Mouse (Mus musculus): Measurements from ENCODE around the gene Abcg2. TPM values are rescaled to one million over a fixed set of nuclear protein-coding genes. Genes with fewer than 3 reads are reported as not detected.
A peak's percentile ranks its signal among the peaks of the same experiment; 100 is the strongest.

The Abcg2 gene
- polyA plus RNA-seq, 1 experiment from 2014 or later = 87.1 TPM

GRCm38 (mm10) chr6:58710369-58710768, 126.0 kb downstream of the Abcg2 start:
- H3K4me1 ChIP-seq (replicated peaks) = no peaks in the 10 kb centered on the region
- H3K36me3 ChIP-seq = no peaks in the 10 kb centered on the region
- no peak overlapping the region for H3K27ac ChIP-seq
- no peak overlapping the region for H3K9ac ChIP-seq
- H3K4me3 ChIP-seq (replicated peaks) = no peak overlapping the region
- H3K27me3 ChIP-seq (replicated peaks) = no peaks in the 10 kb centered on the region
- ATAC-seq = no peak
- no peaks in the 10 kb centered on the region for H3K9me3 ChIP-seq
- 74% methylated on average over 1 of the region's 1 CpGs for WGBS
- H3K4me2 ChIP-seq (replicated peaks) = no peak overlapping the region

GRCm38 (mm10) chr6:58711909-58712308, 127.6 kb downstream of the Abcg2 start:
- Histone ChIP-seq H3K36me3 (no peaks in the 10 kb centered on the region), H3K9me3 (no peaks in the 10 kb centered on the region), H3K9ac (no peak overlapping the region), H3K27ac (no peak overlapping the region), H3K27me3 (replicated peaks) (no peaks in the 10 kb centered on the region), H3K4me3 (replicated peaks) (no peak overlapping the region), H3K4me1 (replicated peaks) (no peaks in the 10 kb centered on the region), H3K4me2 (replicated peaks) (no peak overlapping the region)
- peak; percentile 71 for ATAC-seq
- WGBS = 35% methylated on average over 2 of the region's 2 CpGs

GRCm38 (mm10) chr6:58733851-58734250, 149.5 kb downstream of the Abcg2 start:
- Histone ChIP-seq H3K9ac (no peak overlapping the region), H3K27ac (no peak overlapping the region), H3K4me1 (replicated peaks) (no peaks in the 10 kb centered on the region), H3K36me3 (no peaks in the 10 kb centered on the region), H3K9me3 (no peaks in the 10 kb centered on the region), H3K4me3 (replicated peaks) (no peak overlapping the region), H3K4me2 (replicated peaks) (no peak overlapping the region), H3K27me3 (replicated peaks) (no peaks in the 10 kb centered on the region)
- ATAC-seq = no peak
- WGBS = 81% methylated on average over 2 of the region's 2 CpGs

GRCm38 (mm10) chr6:58735090-58735489, 150.8 kb downstream of the Abcg2 start:
- ATAC-seq = no peak
- WGBS = 73% methylated on average over 1 of the region's 1 CpGs
- Histone ChIP-seq H3K27me3 (replicated peaks) (no peaks in the 10 kb centered on the region), H3K4me2 (replicated peaks) (no peak overlapping the region), H3K36me3 (no peaks in the 10 kb centered on the region), H3K4me1 (replicated peaks) (no peaks in the 10 kb centered on the region), H3K27ac (no peak overlapping the region), H3K9me3 (no peaks in the 10 kb centered on the region), H3K9ac (no peak overlapping the region), H3K4me3 (replicated peaks) (no peak overlapping the region)

Other genes starting within 250 kb of the Abcg2 start
- gene Vmn1r30, start 141.1 kb upstream of the Abcg2 start, polyA plus RNA-seq (2015; fragmentation: Nextera tagmentation; extraction: Ambion mirVana) = not detected in 2 replicates
- not detected in 2 replicates for gene Vmn1r31, start 109.2 kb upstream of the Abcg2 start, polyA plus RNA-seq (2015; fragmentation: Nextera tagmentation; extraction: Ambion mirVana)
- gene Herc3, start 246.9 kb downstream of the Abcg2 start, polyA plus RNA-seq (2015; fragmentation: Nextera tagmentation; extraction: Ambion mirVana) = 13.8 and 14.6 TPM in 2 replicates

Measured in intestine, embryonic 15.5 days (tissue).